Mouse (Mus musculus) lung, embryonic 15.5 days (tissue): Measurements from ENCODE around the gene Olfr514. TPM values are rescaled to one million over a fixed set of nuclear protein-coding genes. Genes with fewer than 3 reads are reported as not detected.
"Not testable (repeated sequence)": the region's sequence is repeated elsewhere in the genome, so short reads cannot be mapped to it uniquely, and the experiment has no call there.

Experiments used
- ATAC-seq: fragments of 200-750 bp; cut with Nextera tagmentation; 2 replicates; pipeline ENCODE4 v1.8.0; 2017; ENCODE audit warnings: moderate number of reproducible peaks, borderline replicate concordance; ENCODE audit not compliant: low FRiP score, low TSS enrichment; ENCODE audit errors: extremely low read depth
- H3K27ac ChIP-seq: fragments of 300-500 bp; sonication (generic); 2 replicates; pipeline ENCODE4 v1.5.1; 2015; ENCODE audit warnings: moderate library complexity, mild to moderate bottlenecking, inconsistent platforms
- H3K27me3 ChIP-seq: fragments of 300-500 bp; sonication (generic); 2 replicates; pipeline ENCODE4 v1.6.1; 2015; ENCODE audit warnings: inconsistent platforms
- H3K36me3 ChIP-seq: fragments of 300-500 bp; sonication (generic); 2 replicates; pipeline ENCODE4 v1.6.1; 2015; ENCODE audit warnings: inconsistent platforms
- H3K4me1 ChIP-seq: fragments of 300-500 bp; sonication (generic); 2 replicates; pipeline ENCODE4 v1.6.1; 2015; ENCODE audit warnings: inconsistent platforms
- H3K4me2 ChIP-seq: fragments of 300-500 bp; sonication (generic); 2 replicates; pipeline ENCODE4 v1.6.1; 2015; ENCODE audit warnings: inconsistent platforms, mild to moderate bottlenecking, moderate library complexity
- H3K4me3 ChIP-seq: fragments of 300-500 bp; sonication (generic); 2 replicates; pipeline ENCODE4 v1.5.1; 2015; ENCODE audit warnings: mild to moderate bottlenecking, inconsistent platforms
- H3K9ac ChIP-seq: fragments of 300-500 bp; sonication (generic); 2 replicates; pipeline ENCODE4 v1.6.1; 2015; ENCODE audit warnings: inconsistent platforms
- H3K9me3 ChIP-seq: fragments of 300-500 bp; sonication (generic); 2 replicates; pipeline ENCODE4 v1.6.1; 2016; ENCODE audit warnings: inconsistent platforms
- WGBS: fragments of 180-500 bp; shearing (Covaris S2); methylation state at CpG from one replicate; pipeline ENCODE4 v1.1.7; 2015; 5-methylcytosine and 5-hydroxymethylcytosine counted together
- polyA plus RNA-seq: library from polyadenylated mRNA; unstranded; fragments of >200 nt; fragmentation: Nextera tagmentation; extraction: Ambion mirVana; gene quantifications from 2 replicates; pipeline ENCODE4 v1.2.1, GENCODE M21; 2015

Gene Olfr514
- not detected in 2 replicates for polyA plus RNA-seq

- Histone ChIP-seq H3K9ac (no peak within 1 kb of the TSS), H3K4me1 (no peaks in the 10 kb centered on the region), H3K9me3 (no peaks in the 10 kb centered on the region), H3K36me3 (no peaks in the 10 kb centered on the region), H3K4me3 (no peak within 1 kb of the TSS), H3K27ac (no peak within 1 kb of the TSS), H3K27me3 (no peaks in the 10 kb centered on the region), H3K4me2 (no peak within 1 kb of the TSS)
- ATAC-seq: no peak
Measured at GRCm38 (mm10) chr7:108825897-108826296, at the start of gene Olfr514. Gene Olfr514, minus strand, starts transcription at chr7:108825997.

GRCm38 (mm10) chr7:108872279-108872678 lies 46.5 kb upstream of the Olfr514 start, which contains the start of gene Olfr517:
Gene Olfr517, minus strand, starts transcription at chr7:108872379.
- ATAC-seq: no peak
- no peak within 1 kb of the TSS for H3K4me2 ChIP-seq
- no peak within 1 kb of the TSS for H3K9ac ChIP-seq
- H3K36me3 ChIP-seq: no peaks in the 10 kb centered on the region
- H3K27me3 ChIP-seq: no peaks in the 10 kb centered on the region
- H3K4me1 ChIP-seq: no peaks in the 10 kb centered on the region
- no peak within 1 kb of the TSS for H3K4me3 ChIP-seq
- H3K27ac ChIP-seq: no peak within 1 kb of the TSS
- WGBS: 60% methylated on average over 2 of the region's 2 CpGs
- no peaks in the 10 kb centered on the region for H3K9me3 ChIP-seq

- Histone ChIP-seq H3K27me3 (no peaks in the 10 kb centered on the region), H3K4me2 (no peak within 1 kb of the TSS), H3K36me3 (no peaks in the 10 kb centered on the region), H3K4me3 (no peak within 1 kb of the TSS), H3K9me3 (no peaks in the 10 kb centered on the region), H3K27ac (no peak within 1 kb of the TSS), H3K4me1 (no peaks in the 10 kb centered on the region), H3K9ac (no peak within 1 kb of the TSS)
- WGBS: 82% methylated on average over 2 of the region's 2 CpGs
- ATAC-seq: no peak
Measured at GRCm38 (mm10) chr7:108850429-108850828, 24.6 kb upstream of the Olfr514 start, which contains the start of gene Olfr516. Gene Olfr516, minus strand, starts transcription at chr7:108850529.

- not testable (repeated sequence) for H3K4me1 ChIP-seq, H3K27ac ChIP-seq, H3K9ac ChIP-seq, H3K27me3 ChIP-seq, ATAC-seq, H3K4me2 ChIP-seq, H3K4me3 ChIP-seq, H3K36me3 ChIP-seq, H3K9me3 ChIP-seq
- WGBS: 34% methylated on average over 5 of the region's 5 CpGs
Measured at GRCm38 (mm10) chr7:108814593-108815215, 11.1 kb downstream of the Olfr514 start.

- 41% methylated on average over 1 of the region's 1 CpGs for WGBS
- H3K36me3 ChIP-seq: no peaks in the 10 kb centered on the region
- no peaks in the 10 kb centered on the region for H3K9me3 ChIP-seq
- H3K4me1 ChIP-seq: no peaks in the 10 kb centered on the region
- no peak overlapping the region for H3K4me2 ChIP-seq
- H3K27ac ChIP-seq: no peak overlapping the region
- no peak overlapping the region for H3K4me3 ChIP-seq
- ATAC-seq: no peak
- no peaks in the 10 kb centered on the region for H3K27me3 ChIP-seq
- H3K9ac ChIP-seq: no peak overlapping the region
Measured at GRCm38 (mm10) chr7:108797205-108797933, 28.4 kb downstream of the Olfr514 start.

Other genes with a start within 250 kb of the Olfr514 start
- gene Olfr506, start 215.2 kb downstream of the Olfr514 start, polyA plus RNA-seq: not detected in 2 replicates
- not detected in 2 replicates for gene Olfr507, start 204.2 kb downstream of the Olfr514 start, polyA plus RNA-seq
- gene Olfr508, start 196.0 kb downstream of the Olfr514 start, polyA plus RNA-seq: not detected in 2 replicates
- gene Olfr509, start 174.1 kb downstream of the Olfr514 start, polyA plus RNA-seq: not detected in 2 replicates
- gene Olfr510, start 159.6 kb downstream of the Olfr514 start, polyA plus RNA-seq: not detected in 2 replicates
- not detected in 2 replicates for gene Olfr512, start 112.7 kb downstream of the Olfr514 start, polyA plus RNA-seq
- gene Olfr513, start 75.0 kb downstream of the Olfr514 start, polyA plus RNA-seq: not detected in 2 replicates
- gene Olfr516, start 24.5 kb upstream of the Olfr514 start, polyA plus RNA-seq: not detected in 2 replicates
- gene Olfr517, start 46.4 kb upstream of the Olfr514 start, polyA plus RNA-seq: not detected in 2 replicates
- gene Olfr518, start 59.0 kb upstream of the Olfr514 start, polyA plus RNA-seq: not detected in 2 replicates
- not detected in 2 replicates for gene Olfr519, start 68.4 kb upstream of the Olfr514 start, polyA plus RNA-seq
- gene Nlrp10, start 104.2 kb upstream of the Olfr514 start, polyA plus RNA-seq: 0.73 and 1.00 TPM in 2 replicates
- gene Eif3f, start 108.4 kb upstream of the Olfr514 start, polyA plus RNA-seq: 86.6 and 87.6 TPM in 2 replicates
- 1.5 and 1.8 TPM in 2 replicates for gene Tub, start 124.3 kb upstream of the Olfr514 start, polyA plus RNA-seq